Mouse (Mus musculus): Measurements from ENCODE around the gene Tmem174. TPM values are rescaled to one million over a fixed set of nuclear protein-coding genes. Genes with fewer than 3 reads are reported as not detected.

Tmem174 gene
- total RNA-seq, 1 experiment, result not detected

DNA sequence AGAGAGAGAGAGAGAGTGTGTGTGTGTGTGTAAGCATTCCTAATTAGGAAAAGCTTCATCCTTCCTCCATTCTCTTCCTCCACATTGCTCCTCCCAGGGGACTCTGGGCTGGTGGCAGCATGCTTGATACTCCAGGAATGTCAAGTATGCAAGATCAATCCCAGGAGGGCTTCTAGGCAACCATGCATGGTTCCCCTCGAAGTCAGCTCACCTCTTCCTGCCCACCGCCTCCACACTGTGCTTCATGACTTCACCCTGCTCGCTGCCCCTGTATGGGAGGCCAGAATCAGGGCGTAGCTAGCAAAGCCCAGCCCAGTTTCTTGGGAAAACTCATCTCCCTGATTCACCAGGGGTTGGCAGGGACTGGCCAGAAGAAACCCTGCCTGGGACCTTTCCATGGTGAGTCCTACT lies 42.4 kb upstream of the Tmem174 start:
- Histone ChIP-seq H3K36me3 (ENCODE audit: control insufficient read depth, insufficient read depth, low read length, poor library complexity, severe bottlenecking) (no peaks in the 10 kb centered on the region), H3K9me3 (ENCODE audit: control insufficient read depth, insufficient read depth, low read depth, low read length) (no peaks in the 10 kb centered on the region), H3K4me3 (ENCODE audit: insufficient read depth in 1 of 2, low read depth in 1 of 2, low read length in 2 of 2, poor library complexity in 1 of 2, severe bottlenecking in 1 of 2) (no peak overlapping the region), H3K9ac (ENCODE audit: insufficient read depth, low read depth, low read length, poor library complexity, severe bottlenecking) (no peak overlapping the region), H3K27ac (ENCODE audit: insufficient read depth, low read depth, low read length, poor library complexity, severe bottlenecking) (no peak overlapping the region), H3K4me1 (ENCODE audit: control insufficient read depth in 2 of 2, insufficient read depth in 2 of 2, low read length in 2 of 2, poor library complexity in 1 of 2) (no peaks in the 10 kb centered on the region)
- in situ Hi-C loops (cut with MboI; ENCODE audit: low sequenced_read_pairs in 2 of 2, unreplicated experiment in 2 of 2), result no loop called here
- no peak for DNase-seq (ENCODE audit: low read depth, low spot score)
- no peak for TF ChIP-seq ZC3H11A (IDR thresholded peaks at IDR 0.05; ENCODE audit: borderline replicate concordance, low read depth, low read length)
- no peak for TF ChIP-seq HCFC1 (IDR thresholded peaks at IDR 0.05; ENCODE audit: borderline replicate concordance, insufficient read depth, low read length)
- TF ChIP-seq CHD2 (IDR thresholded peaks at IDR 0.05; ENCODE audit: low read depth, low read length), result no peak
- TF ChIP-seq ZNF384 (IDR thresholded peaks at IDR 0.05; ENCODE audit: low read depth, low read length), result no peak

GRCm38 (mm10) chr13:98679230-98679629 lies 42.0 kb upstream of the Tmem174 start:
- H3K27ac ChIP-seq (ENCODE audit: insufficient read depth, low read depth, low read length, poor library complexity, severe bottlenecking), result no peak overlapping the region
- no peaks in the 10 kb centered on the region for H3K4me1 ChIP-seq (ENCODE audit: control insufficient read depth in 2 of 2, insufficient read depth in 2 of 2, low read length in 2 of 2, poor library complexity in 1 of 2)
- no peak overlapping the region for H3K9ac ChIP-seq (ENCODE audit: insufficient read depth, low read depth, low read length, poor library complexity, severe bottlenecking)
- in situ Hi-C loops (cut with MboI; ENCODE audit: low sequenced_read_pairs in 2 of 2, unreplicated experiment in 2 of 2), result no loop called here
- no peak for DNase-seq (ENCODE audit: low read depth, low spot score)
- no peaks in the 10 kb centered on the region for H3K9me3 ChIP-seq (ENCODE audit: control insufficient read depth, insufficient read depth, low read depth, low read length)
- TF ChIP-seq CHD2 (IDR thresholded peaks at IDR 0.05; ENCODE audit: low read depth, low read length) (no peak), HCFC1 (IDR thresholded peaks at IDR 0.05; ENCODE audit: borderline replicate concordance, insufficient read depth, low read length) (no peak), ZC3H11A (IDR thresholded peaks at IDR 0.05; ENCODE audit: borderline replicate concordance, low read depth, low read length) (no peak), MAFK (IDR thresholded peaks at IDR 0.05; ENCODE audit: insufficient read depth, low read depth, low read length) (no peak), ZNF384 (IDR thresholded peaks at IDR 0.05; ENCODE audit: low read depth, low read length) (no peak)
- no peaks in the 10 kb centered on the region for H3K36me3 ChIP-seq (ENCODE audit: control insufficient read depth, insufficient read depth, low read length, poor library complexity, severe bottlenecking)
- no peak overlapping the region for H3K4me3 ChIP-seq (ENCODE audit: insufficient read depth in 1 of 2, low read depth in 1 of 2, low read length in 2 of 2, poor library complexity in 1 of 2, severe bottlenecking in 1 of 2)

GRCm38 (mm10) chr13:98673922-98674321 lies 36.7 kb upstream of the Tmem174 start:
- Histone ChIP-seq H3K9me3 (ENCODE audit: control insufficient read depth, insufficient read depth, low read depth, low read length) (no peaks in the 10 kb centered on the region), H3K36me3 (ENCODE audit: control insufficient read depth, insufficient read depth, low read length, poor library complexity, severe bottlenecking) (no peaks in the 10 kb centered on the region), H3K9ac (ENCODE audit: insufficient read depth, low read depth, low read length, poor library complexity, severe bottlenecking) (no peak overlapping the region), H3K4me1 (ENCODE audit: control insufficient read depth in 2 of 2, insufficient read depth in 2 of 2, low read length in 2 of 2, poor library complexity in 1 of 2) (no peaks in the 10 kb centered on the region), H3K27ac (ENCODE audit: insufficient read depth, low read depth, low read length, poor library complexity, severe bottlenecking) (no peak overlapping the region), H3K4me3 (ENCODE audit: insufficient read depth in 1 of 2, low read depth in 1 of 2, low read length in 2 of 2, poor library complexity in 1 of 2, severe bottlenecking in 1 of 2) (no peak overlapping the region)
- in situ Hi-C loops (cut with MboI; ENCODE audit: low sequenced_read_pairs in 2 of 2, unreplicated experiment in 2 of 2), result no loop called here
- TF ChIP-seq HCFC1 (IDR thresholded peaks at IDR 0.05; ENCODE audit: borderline replicate concordance, insufficient read depth, low read length) (no peak), ZC3H11A (IDR thresholded peaks at IDR 0.05; ENCODE audit: borderline replicate concordance, low read depth, low read length) (no peak), MAFK (IDR thresholded peaks at IDR 0.05; ENCODE audit: insufficient read depth, low read depth, low read length) (no peak), ZNF384 (IDR thresholded peaks at IDR 0.05; ENCODE audit: low read depth, low read length) (no peak), CHD2 (IDR thresholded peaks at IDR 0.05; ENCODE audit: low read depth, low read length) (no peak)
- no peak for DNase-seq (ENCODE audit: low read depth, low spot score)

DNA sequence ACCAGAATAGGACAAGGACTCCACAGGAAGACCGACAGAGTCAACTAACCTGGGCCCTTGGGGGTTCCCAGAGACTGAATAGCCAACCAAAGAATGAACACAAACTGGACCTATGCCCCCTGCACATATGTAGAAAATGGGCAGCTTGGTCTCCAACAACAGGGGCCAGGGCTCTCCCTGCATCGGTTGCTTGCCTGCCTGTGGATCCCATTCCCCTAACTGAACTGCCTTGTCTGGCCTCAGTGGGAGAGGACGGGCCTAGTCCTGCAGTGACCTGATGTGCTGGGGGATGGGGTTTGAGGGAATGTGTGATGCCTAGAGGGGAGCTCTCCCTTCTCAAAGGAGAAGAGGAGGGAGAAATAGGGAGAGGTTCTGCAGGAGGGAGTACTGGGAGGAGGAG lies 32.1 kb upstream of the Tmem174 start:
- Histone ChIP-seq H3K9me3 (ENCODE audit: control insufficient read depth, insufficient read depth, low read depth, low read length) (no peaks in the 10 kb centered on the region), H3K36me3 (ENCODE audit: control insufficient read depth, insufficient read depth, low read length, poor library complexity, severe bottlenecking) (no peaks in the 10 kb centered on the region), H3K4me1 (ENCODE audit: control insufficient read depth in 2 of 2, insufficient read depth in 2 of 2, low read length in 2 of 2, poor library complexity in 1 of 2) (no peaks in the 10 kb centered on the region), H3K9ac (ENCODE audit: insufficient read depth, low read depth, low read length, poor library complexity, severe bottlenecking) (no peak overlapping the region), H3K27ac (ENCODE audit: insufficient read depth, low read depth, low read length, poor library complexity, severe bottlenecking) (no peak overlapping the region), H3K4me3 (ENCODE audit: insufficient read depth in 1 of 2, low read depth in 1 of 2, low read length in 2 of 2, poor library complexity in 1 of 2, severe bottlenecking in 1 of 2) (no peak overlapping the region)
- no peak for TF ChIP-seq MAFK (IDR thresholded peaks at IDR 0.05; ENCODE audit: insufficient read depth, low read depth, low read length)
- TF ChIP-seq ZC3H11A (IDR thresholded peaks at IDR 0.05; ENCODE audit: borderline replicate concordance, low read depth, low read length), result no peak
- no peak for TF ChIP-seq HCFC1 (IDR thresholded peaks at IDR 0.05; ENCODE audit: borderline replicate concordance, insufficient read depth, low read length)
- no peak for TF ChIP-seq CHD2 (IDR thresholded peaks at IDR 0.05; ENCODE audit: low read depth, low read length)
- no peak for TF ChIP-seq ZNF384 (IDR thresholded peaks at IDR 0.05; ENCODE audit: low read depth, low read length)
- in situ Hi-C loops (cut with MboI; ENCODE audit: low sequenced_read_pairs in 2 of 2, unreplicated experiment in 2 of 2), result no loop called here
- DNase-seq (ENCODE audit: low read depth, low spot score), result no peak

GRCm38 (mm10) chr13:98667316-98667715 lies 30.1 kb upstream of the Tmem174 start:
- no peaks in the 10 kb centered on the region for H3K9me3 ChIP-seq (ENCODE audit: control insufficient read depth, insufficient read depth, low read depth, low read length)
- no peak overlapping the region for H3K9ac ChIP-seq (ENCODE audit: insufficient read depth, low read depth, low read length, poor library complexity, severe bottlenecking)
- DNase-seq (ENCODE audit: low read depth, low spot score), result no peak
- H3K27ac ChIP-seq (ENCODE audit: insufficient read depth, low read depth, low read length, poor library complexity, severe bottlenecking), result no peak overlapping the region
- H3K4me1 ChIP-seq (ENCODE audit: control insufficient read depth in 2 of 2, insufficient read depth in 2 of 2, low read length in 2 of 2, poor library complexity in 1 of 2), result no peaks in the 10 kb centered on the region
- H3K36me3 ChIP-seq (ENCODE audit: control insufficient read depth, insufficient read depth, low read length, poor library complexity, severe bottlenecking), result no peaks in the 10 kb centered on the region
- in situ Hi-C loops (cut with MboI; ENCODE audit: low sequenced_read_pairs in 2 of 2, unreplicated experiment in 2 of 2), result no loop called here
- TF ChIP-seq HCFC1 (IDR thresholded peaks at IDR 0.05; ENCODE audit: borderline replicate concordance, insufficient read depth, low read length), result no peak
- TF ChIP-seq CHD2 (IDR thresholded peaks at IDR 0.05; ENCODE audit: low read depth, low read length), result no peak
- no peak for TF ChIP-seq ZNF384 (IDR thresholded peaks at IDR 0.05; ENCODE audit: low read depth, low read length)
- TF ChIP-seq ZC3H11A (IDR thresholded peaks at IDR 0.05; ENCODE audit: borderline replicate concordance, low read depth, low read length), result no peak
- TF ChIP-seq MAFK (IDR thresholded peaks at IDR 0.05; ENCODE audit: insufficient read depth, low read depth, low read length), result no peak
- no peak overlapping the region for H3K4me3 ChIP-seq (ENCODE audit: insufficient read depth in 1 of 2, low read depth in 1 of 2, low read length in 2 of 2, poor library complexity in 1 of 2, severe bottlenecking in 1 of 2)
